Mouse (Mus musculus) heart, embryonic 14.5 days (tissue): ENCODE measurements around the gene BC034090. TPM values are rescaled to one million over a fixed set of nuclear protein-coding genes. Genes with fewer than 3 reads are reported as not detected.

Source experiments
- ATAC-seq: fragments of 200-750 bp; cut with Nextera tagmentation; 2 replicates; pipeline ENCODE4 v1.8.0; 2017; ENCODE audit warnings: low read depth, moderate TSS enrichment; ENCODE audit not compliant: insufficient number of reproducible peaks, insufficient read depth, low FRiP score
- H3K27ac ChIP-seq, 2 experiments: fragments of 200-500 bp in 1 of 2; fragments of 300-500 bp in 1 of 2; sonication (generic) in 1 of 2; replicated peaks in 1 of 2; 2 replicates each; pipeline ENCODE4 v1.5.1; 2012 to 2014; ENCODE audit warnings: low read depth in 2 of 2, low read length in 2 of 2, control low read depth in 1 of 2, mild to moderate bottlenecking in 1 of 2, mixed read lengths in 1 of 2; ENCODE audit not compliant: control insufficient read depth in 1 of 2, insufficient read depth in 1 of 2
- H3K27me3 ChIP-seq: fragments of 300-500 bp; sonication (generic); 2 replicates; pipeline ENCODE4 v1.6.1; 2014; ENCODE audit warnings: mild to moderate bottlenecking, low read length, control low read depth; ENCODE audit not compliant: control insufficient read depth, insufficient read depth
- H3K36me3 ChIP-seq: fragments of 300-500 bp; sonication (generic); 2 replicates; pipeline ENCODE4 v1.6.1; 2014; ENCODE audit warnings: mild to moderate bottlenecking, control low read depth, low read length, mixed read lengths; ENCODE audit not compliant: control insufficient read depth, insufficient read depth
- H3K4me1 ChIP-seq, 2 experiments: fragments of 200-500 bp in 1 of 2; fragments of 300-500 bp in 1 of 2; sonication (generic) in 1 of 2; 2 replicates each; pipeline ENCODE4 v1.6.1; 2012 to 2014; ENCODE audit warnings: low read length in 2 of 2, control low read depth in 1 of 2, mixed read lengths in 1 of 2; ENCODE audit not compliant: control insufficient read depth in 2 of 2, insufficient read depth in 2 of 2
- H3K4me2 ChIP-seq: fragments of 300-500 bp; sonication (generic); 2 replicates; pipeline ENCODE4 v1.6.1; 2014; ENCODE audit warnings: mild to moderate bottlenecking, low read length
- H3K4me3 ChIP-seq, 2 experiments: fragments of 200-500 bp in 1 of 2; fragments of 300-500 bp in 1 of 2; sonication (generic) in 1 of 2; 2 replicates each; pipeline ENCODE4 v1.5.1; 2012 to 2014; ENCODE audit warnings: low read length in 2 of 2, mild to moderate bottlenecking in 2 of 2, control low read depth in 1 of 2, low read depth in 1 of 2, moderate library complexity in 1 of 2; ENCODE audit not compliant: control insufficient read depth in 1 of 2, insufficient read depth in 1 of 2
- H3K9ac ChIP-seq: fragments of 300-500 bp; sonication (generic); 2 replicates; pipeline ENCODE4 v1.6.1; 2014; ENCODE audit warnings: mild to moderate bottlenecking, low read length
- H3K9me3 ChIP-seq: fragments of 300-500 bp; sonication (generic); 2 replicates; pipeline ENCODE4 v1.6.1; 2016; ENCODE audit warnings: low read length, control low read depth; ENCODE audit not compliant: control insufficient read depth
- WGBS: fragments of 180-500 bp; shearing (Covaris S2); extraction: QIAGEN DNeasy Blood & Tissue Kit; methylation state at CpG from one replicate; pipeline ENCODE4 v1.1.7; 2014; 5-methylcytosine and 5-hydroxymethylcytosine counted together
- polyA plus RNA-seq: library from polyadenylated mRNA; unstranded; fragments of >200 nt; fragmentation: Nextera tagmentation; extraction: Ambion mirVana; gene quantifications from 2 replicates; pipeline ENCODE4 v1.2.1, GENCODE M21; 2014

Gene BC034090
- polyA plus RNA-seq, 1 experiment from 2014 or later: 6.9 TPM

GRCm38 (mm10) chr1:155167453-155167852 lies 76.8 kb downstream of the BC034090 start:
- no peak overlapping the region for H3K4me3 ChIP-seq
- no peak for ATAC-seq
- H3K36me3 ChIP-seq: no peaks in the 10 kb centered on the region
- peaks cover 4 to 9% of the 10 kb centered on the region in 2 experiments for H3K4me1 ChIP-seq
- no peak overlapping the region for H3K9ac ChIP-seq
- no peaks in the 10 kb centered on the region for H3K27me3 ChIP-seq
- WGBS: 82% methylated on average over 3 of the region's 3 CpGs
- H3K4me2 ChIP-seq: no peak overlapping the region
- H3K27ac ChIP-seq: no peak overlapping the region
- H3K9me3 ChIP-seq: no peaks in the 10 kb centered on the region

Other genes with a start within 250 kb of the BC034090 start
- gene Ier5, start 144.8 kb downstream of the BC034090 start, polyA plus RNA-seq: 8.3 and 10.4 TPM in 2 replicates
- gene Mr1, start 97.6 kb downstream of the BC034090 start, polyA plus RNA-seq: 7.7 and 8.6 TPM in 2 replicates
- gene Stx6, start 85.7 kb downstream of the BC034090 start, polyA plus RNA-seq: 54.8 and 56.4 TPM in 2 replicates
- 9.4 and 10.9 TPM in 2 replicates for gene Xpr1, start 173.0 kb upstream of the BC034090 start, polyA plus RNA-seq